Mouse (Mus musculus) layer of hippocampus, postnatal 10 days (tissue): ENCODE data around the gene Fads2. TPM values are rescaled to one million over a fixed set of nuclear protein-coding genes. Genes with fewer than 3 reads are reported as not detected.
A peak's percentile ranks its signal among the peaks of the same experiment; 100 is the strongest.
"Not testable (repeated sequence)": the region's sequence is repeated elsewhere in the genome, so short reads cannot be mapped to it uniquely, and the experiment has no call there.

Source experiments
- DNase-seq, 2 experiments: peaks; one replicate each; pipeline ENCODE4 v3.0.0; 2021; ENCODE audit warnings: low spot score in 2 of 2
- long read RNA-seq: library from polyadenylated mRNA; stranded (forward); transcript quantifications from one replicate; pipeline ENCODE4 v2.0.0, GENCODE M21; 2023
- total RNA-seq, 2 experiments: library from RNA; stranded (reverse); gene quantifications; 2 replicates each; pipeline ENCODE4 v1.2.3; 2021

The Fads2 gene
- total RNA-seq: 100 to 1,000 TPM; 276 to 282 TPM
- long read RNA-seq, transcript Fads2-201 (12 exons, 3,150 nt): major isoform, 281 of 342 reads
- long read RNA-seq, partial matches to known transcripts: 13 of 342 reads
- long read RNA-seq, other reads (novel, unspliced or antisense): 48 of 342 reads

DNA sequence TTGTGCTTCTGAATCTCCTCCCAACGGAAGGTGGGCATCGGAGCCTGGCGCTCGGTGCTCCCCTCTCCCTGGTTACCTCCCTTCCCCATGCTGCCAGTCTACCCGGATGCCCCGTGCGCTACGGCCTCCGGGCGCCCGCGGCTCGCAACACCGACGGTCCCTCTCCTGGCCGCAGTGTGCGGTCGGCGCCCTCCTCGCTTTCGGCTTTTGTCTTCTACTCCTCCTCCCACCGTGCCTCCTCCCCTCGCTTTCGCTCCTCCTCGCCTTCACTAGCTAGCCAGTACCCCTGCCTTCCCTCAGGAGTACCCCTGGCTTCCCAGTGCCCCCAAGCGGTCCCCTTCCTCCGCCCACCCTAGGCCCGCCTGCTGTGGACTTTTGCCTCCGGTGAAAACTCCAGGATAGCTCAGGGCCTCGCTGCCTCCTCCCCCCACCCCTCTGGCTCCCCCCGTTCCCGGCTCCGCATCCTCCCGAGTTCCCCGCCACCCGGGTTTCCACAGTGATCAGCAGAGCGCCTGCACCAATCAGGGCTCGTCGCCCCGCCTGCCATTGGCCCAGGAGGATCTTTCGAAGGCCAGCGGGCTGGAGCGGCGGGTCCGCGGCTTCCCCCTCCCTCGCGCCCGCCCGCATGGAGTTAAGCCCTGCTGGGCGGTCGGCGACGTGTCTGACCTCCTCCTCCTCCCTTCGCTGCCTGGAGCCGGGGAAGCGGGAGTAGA, at the start of gene Fads2:
Fads2 (minus strand) TSS at position 406 of the 713 bp plus-strand sequence.
- DNase-seq: peak; percentile 93 to 95

- no peak for DNase-seq
Measured at GRCm38 (mm10) chr19:10149189-10149588, 47.6 kb upstream of the Fads2 start.

- no peak for DNase-seq
Measured at GRCm38 (mm10) chr19:10148555-10148954, 47.0 kb upstream of the Fads2 start.

DNA sequence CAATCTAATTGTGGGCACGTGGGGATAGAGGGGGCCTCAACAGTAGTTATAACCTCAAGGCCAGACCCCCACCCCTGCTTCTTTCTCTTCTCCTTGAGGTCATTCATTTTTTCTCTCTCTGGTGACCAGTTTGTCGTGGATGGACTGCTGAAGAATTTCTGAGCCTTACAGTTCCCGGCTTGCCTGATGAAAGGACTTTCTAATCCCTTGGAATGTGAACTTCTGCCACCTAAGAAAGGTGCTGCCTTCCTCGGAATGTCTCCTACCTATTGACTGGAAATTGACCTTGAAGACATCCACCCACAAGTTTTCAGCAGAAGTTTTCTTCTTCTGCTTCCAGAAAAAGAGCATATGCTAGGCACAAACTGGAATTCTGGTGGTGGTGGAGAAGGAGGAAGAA, 42.9 kb upstream of the Fads2 start:
- no peak for DNase-seq

GRCm38 (mm10) chr19:10143667-10144066, 42.1 kb upstream of the Fads2 start:
- DNase-seq: no peak

- no peak for DNase-seq
Measured at GRCm38 (mm10) chr19:10139736-10140135, 38.2 kb upstream of the Fads2 start.

GRCm38 (mm10) chr19:10137423-10137822, 35.9 kb upstream of the Fads2 start:
- no peak for DNase-seq

GRCm38 (mm10) chr19:10134692-10135091, 33.1 kb upstream of the Fads2 start:
- no peak for DNase-seq

DNA sequence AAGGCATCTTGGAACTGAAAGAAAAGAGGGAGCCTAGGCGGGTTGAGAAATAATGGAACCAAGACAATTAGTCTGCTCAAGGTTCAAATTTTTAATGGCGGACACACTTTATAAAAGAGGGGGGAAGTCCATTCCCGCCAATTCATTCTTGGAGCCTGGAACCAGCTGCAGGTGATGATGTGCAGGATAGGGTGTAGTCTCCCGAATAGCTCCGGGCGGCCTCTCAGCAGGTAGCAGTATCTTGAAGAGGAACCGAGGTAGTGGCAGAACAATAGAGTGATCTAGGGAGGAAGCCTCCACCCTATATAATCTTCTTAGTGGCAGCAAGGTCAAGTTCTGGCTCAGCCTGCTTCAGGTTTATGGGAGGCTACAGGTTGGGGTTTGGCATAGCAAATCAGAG, 28.0 kb upstream of the Fads2 start:
- DNase-seq: not testable (repeated sequence)

GRCm38 (mm10) chr19:10126479-10127250, 25.1 kb upstream of the Fads2 start:
- DNase-seq: no peak

DNA sequence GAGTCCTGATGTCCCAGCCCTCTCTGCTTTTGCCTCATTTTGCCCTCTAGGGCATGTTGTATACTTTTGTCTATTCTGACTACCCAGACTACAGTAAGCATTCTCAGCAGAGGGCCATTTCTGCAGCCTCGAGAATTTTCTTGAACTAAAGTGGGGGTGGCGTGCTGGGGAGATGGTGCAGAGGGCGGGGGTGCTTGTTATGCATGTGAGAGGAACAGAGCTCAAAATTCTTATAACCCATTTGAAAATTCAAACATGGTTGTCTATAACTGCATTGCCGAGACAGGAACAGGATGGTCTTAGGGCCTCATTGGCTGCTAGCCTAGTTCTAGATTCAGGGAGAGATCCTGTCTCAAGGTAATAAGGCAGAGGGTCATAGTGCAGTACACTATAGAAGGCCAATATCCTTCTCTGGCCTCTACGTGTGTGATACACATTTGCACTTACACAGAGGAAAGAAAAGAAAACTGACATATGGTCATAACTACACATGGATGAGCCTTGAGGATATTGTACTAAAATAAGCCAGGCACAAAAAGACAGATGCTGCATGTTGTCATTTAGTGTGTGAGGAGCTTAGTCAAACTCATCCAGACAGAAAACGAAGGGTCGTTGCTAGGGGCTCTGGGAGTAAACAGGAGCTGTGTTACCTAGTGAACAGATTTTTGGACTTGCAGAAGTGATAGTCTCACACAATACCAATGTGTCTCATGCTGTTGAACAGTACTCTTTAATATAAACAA, 22.5 kb upstream of the Fads2 start:
- DNase-seq: no peak

DNA sequence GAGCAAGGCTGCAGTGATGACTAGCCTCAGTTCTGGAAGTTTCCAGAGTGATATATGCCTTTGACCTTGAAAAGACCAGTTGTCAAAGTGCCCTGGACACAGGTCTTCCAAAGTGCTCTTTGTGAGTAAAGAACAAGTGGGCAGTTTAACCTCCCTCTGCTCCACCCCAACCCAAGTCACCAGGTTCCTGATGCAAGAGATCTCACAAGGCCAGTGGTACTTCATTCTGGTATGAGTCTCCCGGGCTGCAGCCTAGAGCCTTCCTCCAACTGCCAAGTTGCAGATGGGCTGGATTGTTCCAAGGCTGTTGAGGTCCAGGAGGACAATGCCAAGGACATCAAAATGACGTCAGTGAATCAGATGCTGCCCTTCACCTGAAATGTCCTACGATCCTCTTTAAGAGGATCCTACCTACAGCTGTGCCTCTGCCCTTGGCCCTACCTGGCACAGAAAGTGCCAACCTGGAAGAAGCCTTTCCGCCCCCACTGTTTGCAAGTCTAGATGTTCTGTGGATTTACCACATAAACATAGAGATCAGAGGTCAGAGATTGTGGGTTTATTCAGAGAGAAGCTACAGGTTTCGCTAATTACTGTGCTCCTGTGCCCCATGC, 20.6 kb upstream of the Fads2 start:
- no peak for DNase-seq

DNA sequence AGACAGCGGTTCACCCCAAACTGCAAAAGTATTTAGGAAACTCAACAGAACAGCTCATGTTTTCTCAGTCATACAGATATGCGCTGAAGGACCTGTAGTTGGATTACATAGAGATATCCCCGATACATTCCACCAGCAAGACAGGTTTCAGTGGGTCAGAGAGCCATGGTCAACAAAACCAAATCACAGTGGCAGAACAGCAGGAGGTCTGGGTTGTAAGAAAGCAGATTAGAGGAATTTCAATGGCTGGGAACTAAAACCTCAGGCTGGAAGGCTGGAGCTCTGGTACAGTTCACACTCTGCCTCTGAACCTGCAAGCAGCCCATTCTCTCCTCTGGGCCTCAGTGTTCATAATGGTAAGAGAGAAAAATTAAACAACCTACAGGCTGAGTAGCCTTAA, 15.1 kb upstream of the Fads2 start:
- DNase-seq: no peak

- no peak for DNase-seq
Measured at GRCm38 (mm10) chr19:10115373-10116158, 14.0 kb upstream of the Fads2 start.

GRCm38 (mm10) chr19:10112956-10113355, 11.4 kb upstream of the Fads2 start:
- DNase-seq: no peak

DNA sequence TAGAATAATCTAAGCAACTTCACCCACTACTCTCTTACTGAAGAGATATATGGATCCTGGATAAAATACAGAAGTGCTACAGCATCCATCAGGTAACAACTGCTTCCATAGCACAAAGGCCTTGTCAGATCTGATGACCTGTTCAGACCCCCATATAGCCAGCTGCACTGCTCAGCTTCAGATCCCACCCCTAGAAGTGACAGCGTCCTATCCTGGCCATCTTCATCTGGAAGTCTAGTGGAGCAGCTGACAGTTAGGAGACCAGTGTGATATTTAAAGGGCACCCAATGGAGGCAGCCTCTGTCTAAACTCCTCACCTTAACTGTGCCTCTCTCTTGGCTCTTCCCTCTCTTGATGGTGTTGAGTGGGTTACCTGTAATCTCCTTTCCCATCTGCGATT, 7.1 kb upstream of the Fads2 start:
- no peak for DNase-seq

DNA sequence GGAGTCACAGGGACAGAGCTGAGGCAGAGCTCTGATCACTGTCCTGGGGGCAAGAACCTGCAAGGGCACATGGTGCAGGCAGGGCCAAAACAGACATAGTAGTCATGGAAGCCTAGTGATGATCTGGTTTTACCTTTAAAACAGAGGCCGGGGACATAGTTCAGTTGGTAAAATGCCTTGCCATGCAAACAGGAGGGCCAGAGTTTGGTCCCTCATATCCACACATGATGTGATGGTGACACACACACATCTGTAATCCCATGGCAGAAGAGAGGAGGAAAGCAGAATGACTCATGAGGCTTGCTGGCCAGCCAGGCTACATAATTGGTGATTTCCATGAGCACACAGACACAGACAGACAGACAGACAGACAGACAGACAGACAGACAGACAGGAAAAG, 6.6 kb upstream of the Fads2 start:
- no peak for DNase-seq

- DNase-seq: no peak
Measured at GRCm38 (mm10) chr19:10107051-10107611, 5.6 kb upstream of the Fads2 start.

- no peak for DNase-seq
Measured at GRCm38 (mm10) chr19:10106634-10107033, 5.1 kb upstream of the Fads2 start.

- no peak for DNase-seq
Measured at GRCm38 (mm10) chr19:10105034-10105493, 3.5 kb upstream of the Fads2 start.
